18 mouse cellular contexts compared by ENCODE assay signal in the genomic region with DNA sequence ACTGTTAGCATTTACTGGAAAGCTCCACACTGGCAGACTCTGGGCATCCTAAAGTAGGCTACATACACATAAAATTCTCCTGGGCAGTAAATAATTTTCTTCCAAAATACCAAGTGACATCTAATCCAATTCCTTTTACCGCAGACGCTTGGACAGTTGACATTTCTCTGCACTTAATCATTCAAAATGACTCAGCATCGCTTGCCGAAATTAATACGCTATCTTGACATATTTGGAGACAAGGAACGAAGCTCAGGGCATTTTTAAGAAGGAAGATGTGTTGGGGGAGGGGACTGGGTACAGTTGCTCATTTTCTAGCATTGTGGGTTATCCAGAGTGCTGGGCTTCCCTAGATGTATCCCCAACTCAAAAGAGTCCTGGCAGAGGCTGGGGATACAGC.
"Had no signal": no experiment of that assay in that cellular context is flagged by ENCODE, and none has a peak within 500 bp of the region (broad histone marks: within the 10 kb centered on the region; RNA-seq: fewer than 3 reads in every experiment).

No protein-coding gene starts in this region.

- DNase-seq: kidney, adult 11 months; kidney, adult 9 months; kidney, postnatal 14 days; kidney, postnatal 4 days; liver; lung, adult 2 months; lung, postnatal 14 days; lung, postnatal 4 days; midbrain, embryonic 14.5 days; retina, postnatal 1 day; right cerebral cortex, postnatal 25 days; spleen, adult 18-20 months had no signal

- H3K4me3 ChIP-seq: limb, embryonic 10.5 days; limb, embryonic 13.5 days; liver, embryonic 12.5 days; liver, embryonic 15.5 days; neural tube, embryonic 13.5 days; stomach, embryonic 15.5 days had no signal

- H3K27me3 ChIP-seq: limb, embryonic 13.5 days; liver, embryonic 12.5 days; liver, embryonic 15.5 days; neural tube, embryonic 13.5 days; stomach, embryonic 15.5 days had no signal

- H3K36me3 ChIP-seq: limb, embryonic 10.5 days; limb, embryonic 13.5 days; liver, embryonic 12.5 days; liver, embryonic 15.5 days; neural tube, embryonic 13.5 days; stomach, embryonic 15.5 days had no signal
